Mouse (Mus musculus): Measurements from ENCODE around the gene Osbpl6. TPM values are rescaled to one million over a fixed set of nuclear protein-coding genes. Genes with fewer than 3 reads are reported as not detected.
"Not testable (repeated sequence)": the region's sequence is repeated elsewhere in the genome, so short reads cannot be mapped to it uniquely, and the experiment has no call there.

The Osbpl6 gene
- polyA plus RNA-seq, 1 experiment from 2014 or later = 11.8 TPM

GRCm38 (mm10) chr2:76618078-76618477, 211.8 kb downstream of the Osbpl6 start:
- WGBS = 61% methylated on average over 1 of the region's 1 CpGs
- Histone ChIP-seq H3K9ac (replicated peaks; ENCODE audit: low read length) (no peak overlapping the region), H3K4me1 (ENCODE audit: control insufficient read depth, insufficient read depth, low read length) (no peaks in the 10 kb centered on the region), H3K36me3 (replicated peaks; ENCODE audit: control insufficient read depth, insufficient read depth, low read depth, low read length) (no peaks in the 10 kb centered on the region), H3K27ac (replicated peaks; ENCODE audit: low read depth, low read length) (no peak overlapping the region), H3K27me3 (ENCODE audit: control insufficient read depth, insufficient read depth, low read length) (no peaks in the 10 kb centered on the region), H3K4me2 (ENCODE audit: low read depth, low read length) (no peak overlapping the region), H3K4me3 (ENCODE audit: low read depth, low read length) (no peak overlapping the region), H3K9me3 (replicated peaks; ENCODE audit: control insufficient read depth, low read length) (no peaks in the 10 kb centered on the region)
- ATAC-seq (replicated peaks; ENCODE audit: insufficient number of reproducible peaks, low FRiP score, low TSS enrichment, low read depth) (no peak), DNase-seq (ENCODE audit: low spot score) (peak; percentile 76)

- Histone ChIP-seq H3K4me2 (ENCODE audit: low read depth, low read length) (no peak overlapping the region), H3K27ac (replicated peaks; ENCODE audit: low read depth, low read length) (no peak overlapping the region), H3K4me3 (ENCODE audit: low read depth, low read length) (no peak overlapping the region), H3K9ac (replicated peaks; ENCODE audit: low read length) (no peak overlapping the region), H3K9me3 (replicated peaks; ENCODE audit: control insufficient read depth, low read length) (no peaks in the 10 kb centered on the region), H3K4me1 (ENCODE audit: control insufficient read depth, insufficient read depth, low read length) (no peaks in the 10 kb centered on the region), H3K36me3 (replicated peaks; ENCODE audit: control insufficient read depth, insufficient read depth, low read depth, low read length) (peaks cover 3% of the 10 kb centered on the region; the same call in 1 of the 2 replicates), H3K27me3 (ENCODE audit: control insufficient read depth, insufficient read depth, low read length) (no peaks in the 10 kb centered on the region)
- DNase-seq (ENCODE audit: low spot score) (no peak), ATAC-seq (replicated peaks; ENCODE audit: insufficient number of reproducible peaks, low FRiP score, low TSS enrichment, low read depth) (no peak)
- WGBS = 89% methylated on average over 5 of the region's 5 CpGs
Observed at GRCm38 (mm10) chr2:76620188-76620587, 213.9 kb downstream of the Osbpl6 start.

- Histone ChIP-seq H3K4me1 (ENCODE audit: control insufficient read depth, insufficient read depth, low read length) (no peaks in the 10 kb centered on the region), H3K36me3 (replicated peaks; ENCODE audit: control insufficient read depth, insufficient read depth, low read depth, low read length) (peaks cover 6% of the 10 kb centered on the region), H3K9ac (replicated peaks; ENCODE audit: low read length) (no peak overlapping the region), H3K27me3 (ENCODE audit: control insufficient read depth, insufficient read depth, low read length) (no peaks in the 10 kb centered on the region), H3K4me2 (ENCODE audit: low read depth, low read length) (no peak overlapping the region), H3K9me3 (replicated peaks; ENCODE audit: control insufficient read depth, low read length) (no peaks in the 10 kb centered on the region), H3K27ac (replicated peaks; ENCODE audit: low read depth, low read length) (no peak overlapping the region), H3K4me3 (ENCODE audit: low read depth, low read length) (no peak overlapping the region)
- DNase-seq (ENCODE audit: low spot score) = no peak
- WGBS = 35% methylated on average over 1 of the region's 1 CpGs
- ATAC-seq (replicated peaks; ENCODE audit: insufficient number of reproducible peaks, low FRiP score, low TSS enrichment, low read depth) = no peak
Observed at GRCm38 (mm10) chr2:76621724-76622123, 215.4 kb downstream of the Osbpl6 start.

- H3K9me3 ChIP-seq (replicated peaks; ENCODE audit: control insufficient read depth, low read length); ATAC-seq (replicated peaks; ENCODE audit: insufficient number of reproducible peaks, low FRiP score, low TSS enrichment, low read depth); H3K4me3 ChIP-seq (ENCODE audit: low read depth, low read length); H3K4me2 ChIP-seq (ENCODE audit: low read depth, low read length); H3K36me3 ChIP-seq (replicated peaks; ENCODE audit: control insufficient read depth, insufficient read depth, low read depth, low read length); H3K9ac ChIP-seq (replicated peaks; ENCODE audit: low read length); H3K27ac ChIP-seq (replicated peaks; ENCODE audit: low read depth, low read length); H3K27me3 ChIP-seq (ENCODE audit: control insufficient read depth, insufficient read depth, low read length); DNase-seq (ENCODE audit: low spot score); H3K4me1 ChIP-seq (ENCODE audit: control insufficient read depth, insufficient read depth, low read length): not testable (repeated sequence)
- WGBS = 88% methylated on average over 2 of the region's 2 CpGs
Observed at GRCm38 (mm10) chr2:76622316-76622715, 216.0 kb downstream of the Osbpl6 start.

- H3K9me3 ChIP-seq (replicated peaks; ENCODE audit: control insufficient read depth, low read length) = no peaks in the 10 kb centered on the region
- H3K4me3 ChIP-seq (ENCODE audit: low read depth, low read length) = no peak overlapping the region
- H3K4me2 ChIP-seq (ENCODE audit: low read depth, low read length) = no peak overlapping the region
- H3K4me1 ChIP-seq (ENCODE audit: control insufficient read depth, insufficient read depth, low read length) = no peaks in the 10 kb centered on the region
- DNase-seq (ENCODE audit: low spot score) (no peak), ATAC-seq (replicated peaks; ENCODE audit: insufficient number of reproducible peaks, low FRiP score, low TSS enrichment, low read depth) (no peak)
- 94% methylated on average over 12 of the region's 12 CpGs for WGBS
- H3K27me3 ChIP-seq (ENCODE audit: control insufficient read depth, insufficient read depth, low read length) = no peaks in the 10 kb centered on the region
- peaks cover 16% of the 10 kb centered on the region for H3K36me3 ChIP-seq (replicated peaks; ENCODE audit: control insufficient read depth, insufficient read depth, low read depth, low read length)
- no peak overlapping the region for H3K9ac ChIP-seq (replicated peaks; ENCODE audit: low read length)
- H3K27ac ChIP-seq (replicated peaks; ENCODE audit: low read depth, low read length) = no peak overlapping the region
Observed at GRCm38 (mm10) chr2:76630293-76630692, 224.0 kb downstream of the Osbpl6 start.

GRCm38 (mm10) chr2:76631600-76631999, 225.3 kb downstream of the Osbpl6 start:
- no peak for ATAC-seq (replicated peaks; ENCODE audit: insufficient number of reproducible peaks, low FRiP score, low TSS enrichment, low read depth)
- Histone ChIP-seq H3K36me3 (replicated peaks; ENCODE audit: control insufficient read depth, insufficient read depth, low read depth, low read length) (peaks cover 17% of the 10 kb centered on the region), H3K27ac (replicated peaks; ENCODE audit: low read depth, low read length) (no peak overlapping the region), H3K9ac (replicated peaks; ENCODE audit: low read length) (no peak overlapping the region), H3K9me3 (replicated peaks; ENCODE audit: control insufficient read depth, low read length) (no peaks in the 10 kb centered on the region), H3K27me3 (ENCODE audit: control insufficient read depth, insufficient read depth, low read length) (no peaks in the 10 kb centered on the region), H3K4me1 (ENCODE audit: control insufficient read depth, insufficient read depth, low read length) (no peaks in the 10 kb centered on the region), H3K4me2 (ENCODE audit: low read depth, low read length) (no peak overlapping the region), H3K4me3 (ENCODE audit: low read depth, low read length) (no peak overlapping the region)
- no peak for DNase-seq (ENCODE audit: low spot score)
- WGBS = 92% methylated on average over 4 of the region's 4 CpGs

GRCm38 (mm10) chr2:76639637-76640036, 233.3 kb downstream of the Osbpl6 start:
- Histone ChIP-seq H3K4me2 (ENCODE audit: low read depth, low read length) (no peak overlapping the region), H3K27ac (replicated peaks; ENCODE audit: low read depth, low read length) (no peak overlapping the region), H3K4me1 (ENCODE audit: control insufficient read depth, insufficient read depth, low read length) (no peaks in the 10 kb centered on the region), H3K27me3 (ENCODE audit: control insufficient read depth, insufficient read depth, low read length) (no peaks in the 10 kb centered on the region), H3K9me3 (replicated peaks; ENCODE audit: control insufficient read depth, low read length) (no peaks in the 10 kb centered on the region), H3K4me3 (ENCODE audit: low read depth, low read length) (no peak overlapping the region), H3K36me3 (replicated peaks; ENCODE audit: control insufficient read depth, insufficient read depth, low read depth, low read length) (peaks cover 16% of the 10 kb centered on the region), H3K9ac (replicated peaks; ENCODE audit: low read length) (no peak overlapping the region)
- 97% methylated on average over 2 of the region's 2 CpGs for WGBS
- ATAC-seq (replicated peaks; ENCODE audit: insufficient number of reproducible peaks, low FRiP score, low TSS enrichment, low read depth) (no peak), DNase-seq (ENCODE audit: low spot score) (no peak)

- Histone ChIP-seq H3K4me1 (ENCODE audit: control insufficient read depth, insufficient read depth, low read length) (no peaks in the 10 kb centered on the region), H3K4me2 (ENCODE audit: low read depth, low read length) (no peak overlapping the region), H3K9ac (replicated peaks; ENCODE audit: low read length) (no peak overlapping the region), H3K9me3 (replicated peaks; ENCODE audit: control insufficient read depth, low read length) (no peaks in the 10 kb centered on the region), H3K27me3 (ENCODE audit: control insufficient read depth, insufficient read depth, low read length) (no peaks in the 10 kb centered on the region), H3K36me3 (replicated peaks; ENCODE audit: control insufficient read depth, insufficient read depth, low read depth, low read length) (peaks cover 5% of the 10 kb centered on the region; the same call in 1 of the 2 replicates), H3K27ac (replicated peaks; ENCODE audit: low read depth, low read length) (no peak overlapping the region), H3K4me3 (ENCODE audit: low read depth, low read length) (no peak overlapping the region)
- no peak for DNase-seq (ENCODE audit: low spot score)
- ATAC-seq (replicated peaks; ENCODE audit: insufficient number of reproducible peaks, low FRiP score, low TSS enrichment, low read depth) = no peak
Observed at GRCm38 (mm10) chr2:76643801-76644200, 237.5 kb downstream of the Osbpl6 start.
